Mouse (Mus musculus): ENCODE measurements around the gene Gpr171. TPM values are rescaled to one million over a fixed set of nuclear protein-coding genes. Genes with fewer than 3 reads are reported as not detected.
"Not testable (repeated sequence)": the region's sequence is repeated elsewhere in the genome, so short reads cannot be mapped to it uniquely, and the experiment has no call there.

The Gpr171 gene
- total RNA-seq (2015; ENCODE audit: low replicate concordance) = 4.3 and 5.9 TPM in 2 replicates
- 0.38 and 2.3 TPM in 2 replicates for total RNA-seq (2017; ENCODE audit: low replicate concordance)

GRCm38 (mm10) chr3:59101218-59101986, at the start of gene Gpr171:
Gpr171 (minus strand) TSS chr3:59101821.
- no peak for ATAC-seq (replicated peaks; ENCODE audit: low FRiP score, poor library complexity, severe bottlenecking)

- no peak for ATAC-seq (replicated peaks; ENCODE audit: low FRiP score, poor library complexity, severe bottlenecking)
Measured at GRCm38 (mm10) chr3:59150624-59151023, 49.0 kb upstream of the Gpr171 start.

- no peak for ATAC-seq (replicated peaks; ENCODE audit: low FRiP score, poor library complexity, severe bottlenecking)
Measured at GRCm38 (mm10) chr3:59149646-59150045, 48.0 kb upstream of the Gpr171 start.

- ATAC-seq (replicated peaks; ENCODE audit: low FRiP score, poor library complexity, severe bottlenecking) = no peak
Measured at GRCm38 (mm10) chr3:59145194-59145593, 43.6 kb upstream of the Gpr171 start.

GRCm38 (mm10) chr3:59141507-59142305, 40.1 kb upstream of the Gpr171 start:
- ATAC-seq (replicated peaks; ENCODE audit: low FRiP score, poor library complexity, severe bottlenecking) = no peak

- ATAC-seq (replicated peaks; ENCODE audit: low FRiP score, poor library complexity, severe bottlenecking) = not testable (repeated sequence)
Measured at GRCm38 (mm10) chr3:59140941-59141340, 39.3 kb upstream of the Gpr171 start.

GRCm38 (mm10) chr3:59140115-59140514, 38.5 kb upstream of the Gpr171 start:
- ATAC-seq (replicated peaks; ENCODE audit: low FRiP score, poor library complexity, severe bottlenecking) = no peak

- no peak for ATAC-seq (replicated peaks; ENCODE audit: low FRiP score, poor library complexity, severe bottlenecking)
Measured at GRCm38 (mm10) chr3:59139651-59140051, 38.0 kb upstream of the Gpr171 start.

GRCm38 (mm10) chr3:59138946-59139468, 37.4 kb upstream of the Gpr171 start:
- ATAC-seq (replicated peaks; ENCODE audit: low FRiP score, poor library complexity, severe bottlenecking) = no peak

- no peak for ATAC-seq (replicated peaks; ENCODE audit: low FRiP score, poor library complexity, severe bottlenecking)
Measured at GRCm38 (mm10) chr3:59135911-59136653, 34.5 kb upstream of the Gpr171 start.

- ATAC-seq (replicated peaks; ENCODE audit: low FRiP score, poor library complexity, severe bottlenecking) = no peak
Measured at GRCm38 (mm10) chr3:59133189-59133588, 31.6 kb upstream of the Gpr171 start.

GRCm38 (mm10) chr3:59131966-59132365, 30.3 kb upstream of the Gpr171 start:
- ATAC-seq (replicated peaks; ENCODE audit: low FRiP score, poor library complexity, severe bottlenecking) = no peak

- ATAC-seq (replicated peaks; ENCODE audit: low FRiP score, poor library complexity, severe bottlenecking) = no peak
Measured at GRCm38 (mm10) chr3:59131081-59131480, 29.5 kb upstream of the Gpr171 start.

- no peak for ATAC-seq (replicated peaks; ENCODE audit: low FRiP score, poor library complexity, severe bottlenecking)
Measured at GRCm38 (mm10) chr3:59130431-59130830, 28.8 kb upstream of the Gpr171 start.

- no peak for ATAC-seq (replicated peaks; ENCODE audit: low FRiP score, poor library complexity, severe bottlenecking)
Measured at GRCm38 (mm10) chr3:59129547-59129946, 27.9 kb upstream of the Gpr171 start.

GRCm38 (mm10) chr3:59128681-59129080, 27.1 kb upstream of the Gpr171 start:
- no peak for ATAC-seq (replicated peaks; ENCODE audit: low FRiP score, poor library complexity, severe bottlenecking)

GRCm38 (mm10) chr3:59125783-59126555, 24.3 kb upstream of the Gpr171 start:
- no peak for ATAC-seq (replicated peaks; ENCODE audit: low FRiP score, poor library complexity, severe bottlenecking)

GRCm38 (mm10) chr3:59125022-59125421, 23.4 kb upstream of the Gpr171 start:
- no peak for ATAC-seq (replicated peaks; ENCODE audit: low FRiP score, poor library complexity, severe bottlenecking)

GRCm38 (mm10) chr3:59121780-59122449, 20.3 kb upstream of the Gpr171 start:
- ATAC-seq (replicated peaks; ENCODE audit: low FRiP score, poor library complexity, severe bottlenecking) = no peak

All from erythroid progenitor cell, adult 5-6 weeks (primary cell).